Mouse (Mus musculus) neural tube, embryonic 12.5 days (tissue): ENCODE measurements around the gene Cdh10. TPM values are rescaled to one million over a fixed set of nuclear protein-coding genes. Genes with fewer than 3 reads are reported as not detected.

ENCODE experiments used
- ATAC-seq: fragments of 200-750 bp; cut with Nextera tagmentation; 2 replicates; pipeline ENCODE4 v1.8.0; 2017; ENCODE audit warnings: low read depth, mild to moderate bottlenecking, moderate TSS enrichment, moderate library complexity; ENCODE audit not compliant: low FRiP score
- H3K27ac ChIP-seq: fragments of 300-500 bp; sonication (generic); 2 replicates; pipeline ENCODE4 v1.5.1; 2016
- H3K27me3 ChIP-seq: fragments of 300-500 bp; sonication (generic); replicated peaks from 2 replicates; pipeline ENCODE4 v1.6.1; 2016; ENCODE audit warnings: mild to moderate bottlenecking
- H3K36me3 ChIP-seq: fragments of 300-500 bp; sonication (generic); 2 replicates; pipeline ENCODE4 v1.6.1; 2016; ENCODE audit warnings: mild to moderate bottlenecking
- H3K4me1 ChIP-seq: fragments of 300-500 bp; sonication (generic); 2 replicates; pipeline ENCODE4 v1.6.1; 2016
- H3K4me2 ChIP-seq: fragments of 300-500 bp; sonication (generic); replicated peaks from 2 replicates; pipeline ENCODE4 v1.6.1; 2016; ENCODE audit warnings: mild to moderate bottlenecking
- H3K4me3 ChIP-seq: fragments of 300-500 bp; sonication (generic); 2 replicates; pipeline ENCODE4 v1.5.1; 2016
- H3K9ac ChIP-seq: fragments of 300-500 bp; sonication (generic); 2 replicates; pipeline ENCODE4 v1.6.1; 2016; ENCODE audit warnings: mild to moderate bottlenecking
- H3K9me3 ChIP-seq: fragments of 300-500 bp; sonication (generic); 2 replicates; pipeline ENCODE4 v1.6.1; 2016; ENCODE audit warnings: mild to moderate bottlenecking
- WGBS: fragments of 180-500 bp; shearing (Covaris S2); methylation state at CpG from one replicate; pipeline ENCODE4 v1.1.7; 2016; 5-methylcytosine and 5-hydroxymethylcytosine counted together
- polyA plus RNA-seq: library from polyadenylated mRNA; unstranded; fragments of >200 nt; fragmentation: Nextera tagmentation; extraction: Ambion mirVana; gene quantifications from 2 replicates; pipeline ENCODE4 v1.2.1, GENCODE M21; 2016

Gene Cdh10
- polyA plus RNA-seq, 1 experiment from 2014 or later = 8.4 TPM

- no peak for ATAC-seq
- no peak overlapping the region for H3K4me2 ChIP-seq
- H3K9ac ChIP-seq = no peak overlapping the region
- 78% methylated on average over 5 of the region's 5 CpGs for WGBS
- H3K4me1 ChIP-seq = no peaks in the 10 kb centered on the region
- no peaks in the 10 kb centered on the region for H3K9me3 ChIP-seq
- no peaks in the 10 kb centered on the region for H3K36me3 ChIP-seq
- no peaks in the 10 kb centered on the region for H3K27me3 ChIP-seq
- no peak overlapping the region for H3K4me3 ChIP-seq
- H3K27ac ChIP-seq = no peak overlapping the region
Observed at GRCm38 (mm10) chr15:18881467-18881866, 62.7 kb downstream of the Cdh10 start.

- Histone ChIP-seq H3K36me3 (no peaks in the 10 kb centered on the region), H3K27me3 (no peaks in the 10 kb centered on the region), H3K4me2 (no peak overlapping the region), H3K4me3 (no peak overlapping the region), H3K4me1 (no peaks in the 10 kb centered on the region), H3K9me3 (no peaks in the 10 kb centered on the region), H3K27ac (no peak overlapping the region), H3K9ac (no peak overlapping the region)
- no peak for ATAC-seq
- WGBS = 86% methylated on average over 2 of the region's 2 CpGs
Observed at GRCm38 (mm10) chr15:18886673-18887072, 67.9 kb downstream of the Cdh10 start.

GRCm38 (mm10) chr15:18888912-18889311 lies 70.2 kb downstream of the Cdh10 start:
- 79% methylated on average over 2 of the region's 2 CpGs for WGBS
- no peak for ATAC-seq

GRCm38 (mm10) chr15:18890358-18890757 lies 71.6 kb downstream of the Cdh10 start:
- Histone ChIP-seq H3K4me3 (no peak overlapping the region), H3K36me3 (no peaks in the 10 kb centered on the region), H3K27me3 (no peaks in the 10 kb centered on the region), H3K4me2 (no peak overlapping the region), H3K9ac (no peak overlapping the region), H3K4me1 (no peaks in the 10 kb centered on the region), H3K27ac (no peak overlapping the region), H3K9me3 (no peaks in the 10 kb centered on the region)
- ATAC-seq = no peak
- WGBS = 86% methylated on average over 8 of the region's 8 CpGs

More at GRCm38 (mm10) chr15:18888912-18889311, 70.2 kb downstream of the Cdh10 start:
- Histone ChIP-seq H3K27me3 (no peaks in the 10 kb centered on the region), H3K9me3 (no peaks in the 10 kb centered on the region), H3K4me1 (no peaks in the 10 kb centered on the region), H3K27ac (no peak overlapping the region), H3K4me3 (no peak overlapping the region), H3K36me3 (no peaks in the 10 kb centered on the region), H3K9ac (no peak overlapping the region), H3K4me2 (no peak overlapping the region)

- Histone ChIP-seq H3K36me3 (no peaks in the 10 kb centered on the region), H3K4me3 (no peak overlapping the region), H3K9me3 (no peaks in the 10 kb centered on the region), H3K27me3 (no peaks in the 10 kb centered on the region), H3K4me2 (no peak overlapping the region), H3K9ac (no peak overlapping the region), H3K4me1 (no peaks in the 10 kb centered on the region), H3K27ac (no peak overlapping the region)
- ATAC-seq = no peak
Observed at GRCm38 (mm10) chr15:18900776-18901175, 82.0 kb downstream of the Cdh10 start.

- ATAC-seq = no peak
- H3K9me3 ChIP-seq = no peaks in the 10 kb centered on the region
- H3K27ac ChIP-seq = no peak overlapping the region
- H3K36me3 ChIP-seq = no peaks in the 10 kb centered on the region
- H3K4me2 ChIP-seq = no peak overlapping the region
- H3K4me1 ChIP-seq = no peaks in the 10 kb centered on the region
- 75% methylated on average over 2 of the region's 2 CpGs for WGBS
- no peaks in the 10 kb centered on the region for H3K27me3 ChIP-seq
- no peak overlapping the region for H3K4me3 ChIP-seq
- H3K9ac ChIP-seq = no peak overlapping the region
Observed at GRCm38 (mm10) chr15:18904131-18904530, 85.4 kb downstream of the Cdh10 start.

GRCm38 (mm10) chr15:18910612-18911011 lies 91.9 kb downstream of the Cdh10 start:
- Histone ChIP-seq H3K4me1 (no peaks in the 10 kb centered on the region), H3K27me3 (no peaks in the 10 kb centered on the region), H3K9me3 (no peaks in the 10 kb centered on the region), H3K27ac (no peak overlapping the region), H3K36me3 (no peaks in the 10 kb centered on the region), H3K4me2 (no peak overlapping the region), H3K9ac (no peak overlapping the region), H3K4me3 (no peak overlapping the region)
- no peak for ATAC-seq
- 91% methylated on average over 4 of the region's 4 CpGs for WGBS

- ATAC-seq = peak; percentile 48; the same call in 1 of the 2 replicates
- H3K4me2 ChIP-seq = no peak overlapping the region
- H3K36me3 ChIP-seq = no peaks in the 10 kb centered on the region
- 79% methylated on average over 1 of the region's 1 CpGs for WGBS
- no peaks in the 10 kb centered on the region for H3K9me3 ChIP-seq
- H3K9ac ChIP-seq = no peak overlapping the region
- no peaks in the 10 kb centered on the region for H3K4me1 ChIP-seq
- H3K4me3 ChIP-seq = no peak overlapping the region
- H3K27me3 ChIP-seq = no peaks in the 10 kb centered on the region
- no peak overlapping the region for H3K27ac ChIP-seq
Observed at GRCm38 (mm10) chr15:18925392-18926117, 106.8 kb downstream of the Cdh10 start.

GRCm38 (mm10) chr15:18926964-18927363 lies 108.2 kb downstream of the Cdh10 start:
- no peak overlapping the region for H3K4me3 ChIP-seq
- H3K27ac ChIP-seq = no peak overlapping the region
- no peaks in the 10 kb centered on the region for H3K27me3 ChIP-seq
- no peak overlapping the region for H3K4me2 ChIP-seq
- no peak overlapping the region for H3K9ac ChIP-seq
- no peaks in the 10 kb centered on the region for H3K9me3 ChIP-seq
- no peaks in the 10 kb centered on the region for H3K4me1 ChIP-seq
- no peaks in the 10 kb centered on the region for H3K36me3 ChIP-seq
- ATAC-seq = no peak
- WGBS = 83% methylated on average over 2 of the region's 2 CpGs

GRCm38 (mm10) chr15:18952266-18952665 lies 133.5 kb downstream of the Cdh10 start:
- Histone ChIP-seq H3K4me3 (no peak overlapping the region), H3K36me3 (no peaks in the 10 kb centered on the region), H3K9ac (no peak overlapping the region), H3K4me1 (no peaks in the 10 kb centered on the region), H3K9me3 (no peaks in the 10 kb centered on the region), H3K27me3 (no peaks in the 10 kb centered on the region), H3K27ac (no peak overlapping the region), H3K4me2 (no peak overlapping the region)
- ATAC-seq = no peak
- WGBS = 95% methylated on average over 3 of the region's 3 CpGs

GRCm38 (mm10) chr15:18975041-18975440 lies 156.3 kb downstream of the Cdh10 start:
- 71% methylated on average over 5 of the region's 5 CpGs for WGBS
- ATAC-seq = no peak

GRCm38 (mm10) chr15:18984891-18985290 lies 166.1 kb downstream of the Cdh10 start:
- ATAC-seq = peak; percentile 33; the same call in 1 of the 2 replicates
- Histone ChIP-seq H3K9me3 (no peaks in the 10 kb centered on the region), H3K4me3 (no peak overlapping the region), H3K27ac (no peak overlapping the region), H3K9ac (no peak overlapping the region), H3K36me3 (no peaks in the 10 kb centered on the region), H3K27me3 (no peaks in the 10 kb centered on the region), H3K4me2 (no peak overlapping the region), H3K4me1 (no peaks in the 10 kb centered on the region)
- 84% methylated on average over 3 of the region's 3 CpGs for WGBS

More at GRCm38 (mm10) chr15:18975041-18975440, 156.3 kb downstream of the Cdh10 start:
- Histone ChIP-seq H3K9me3 (no peaks in the 10 kb centered on the region), H3K27me3 (no peaks in the 10 kb centered on the region), H3K4me3 (no peak overlapping the region), H3K4me1 (no peaks in the 10 kb centered on the region), H3K36me3 (no peaks in the 10 kb centered on the region), H3K4me2 (no peak overlapping the region), H3K27ac (no peak overlapping the region), H3K9ac (no peak overlapping the region)

GRCm38 (mm10) chr15:18987671-18988070 lies 168.9 kb downstream of the Cdh10 start:
- WGBS = 86% methylated on average over 1 of the region's 1 CpGs
- no peak for ATAC-seq

More at GRCm38 (mm10) chr15:18987671-18988070, 168.9 kb downstream of the Cdh10 start:
- no peaks in the 10 kb centered on the region for H3K9me3 ChIP-seq
- no peaks in the 10 kb centered on the region for H3K27me3 ChIP-seq
- no peak overlapping the region for H3K4me3 ChIP-seq
- no peak overlapping the region for H3K4me2 ChIP-seq
- no peak overlapping the region for H3K27ac ChIP-seq
- H3K36me3 ChIP-seq = no peaks in the 10 kb centered on the region
- no peak overlapping the region for H3K9ac ChIP-seq
- H3K4me1 ChIP-seq = no peaks in the 10 kb centered on the region
